Mouse (Mus musculus) cerebellum, adult 18-20 months (tissue): ENCODE results near the gene Abca8b.
"Not testable (repeated sequence)": the region's sequence is repeated elsewhere in the genome, so short reads cannot be mapped to it uniquely, and the experiment has no call there.

ENCODE experiments used
- DNase-seq, 2 experiments: peaks; one replicate each; pipeline ENCODE4 v3.0.0; 2021

The Abca8b gene

GRCm38 (mm10) chr11:109995624-109996023, at the start of gene Abca8b:
TSS of gene Abca8b (minus strand) at chr11:109995845.
- DNase-seq, result peak; percentile 90 to 94

GRCm38 (mm10) chr11:110037795-110038194, 42.1 kb upstream of the Abca8b start:
- DNase-seq, result no peak

- no peak for DNase-seq
Observed at GRCm38 (mm10) chr11:110028913-110029695, 33.5 kb upstream of the Abca8b start.

GRCm38 (mm10) chr11:110010836-110011546, 15.3 kb upstream of the Abca8b start:
- DNase-seq, result no peak

- peak; percentile 23 to 44 for DNase-seq
Observed at GRCm38 (mm10) chr11:109995013-109995412, 632 bp downstream of the Abca8b start.

- DNase-seq, result no peak
Observed at GRCm38 (mm10) chr11:109994014-109994413, 1.6 kb downstream of the Abca8b start.

- no peak for DNase-seq
Observed at GRCm38 (mm10) chr11:109991270-109991669, 4.4 kb downstream of the Abca8b start.

- DNase-seq, result no peak
Observed at GRCm38 (mm10) chr11:109990256-109990655, 5.4 kb downstream of the Abca8b start.

- DNase-seq, result no peak
Observed at GRCm38 (mm10) chr11:109988164-109988563, 7.5 kb downstream of the Abca8b start.

- not testable (repeated sequence) for DNase-seq
Observed at GRCm38 (mm10) chr11:109987460-109988072, 8.1 kb downstream of the Abca8b start.

- peak; percentile 29 to 44 for DNase-seq
Observed at GRCm38 (mm10) chr11:109981872-109982271, 13.8 kb downstream of the Abca8b start.

- no peak for DNase-seq
Observed at GRCm38 (mm10) chr11:109970521-109970920, 25.1 kb downstream of the Abca8b start.

GRCm38 (mm10) chr11:109961495-109962492, 33.9 kb downstream of the Abca8b start:
- no peak for DNase-seq

GRCm38 (mm10) chr11:109955185-109955584, 40.5 kb downstream of the Abca8b start:
- DNase-seq, result no peak

- DNase-seq, result no peak
Observed at GRCm38 (mm10) chr11:109936915-109937314, 58.7 kb downstream of the Abca8b start.

GRCm38 (mm10) chr11:109933207-109933606, 62.4 kb downstream of the Abca8b start:
- not testable (repeated sequence) for DNase-seq

GRCm38 (mm10) chr11:109928489-109928888, 67.2 kb downstream of the Abca8b start:
- DNase-seq, result no peak

GRCm38 (mm10) chr11:109926718-109927680, 68.6 kb downstream of the Abca8b start:
- DNase-seq, result no peak

- DNase-seq, result no peak
Observed at GRCm38 (mm10) chr11:109922236-109922635, 73.4 kb downstream of the Abca8b start.

GRCm38 (mm10) chr11:109919480-109919879, 76.2 kb downstream of the Abca8b start:
- DNase-seq, result no peak

GRCm38 (mm10) chr11:109916654-109917053, 79.0 kb downstream of the Abca8b start:
- no peak for DNase-seq
